Mouse (Mus musculus): ENCODE results near the gene Syt14. TPM values are rescaled to one million over a fixed set of nuclear protein-coding genes. Genes with fewer than 3 reads are reported as not detected.

Syt14 gene
- polyA plus RNA-seq, 1 experiment = 6.5 TPM

GRCm38 (mm10) chr1:192994179-192994873 is 41.2 kb downstream of the Syt14 start:
- DNase-seq (ENCODE audit: extremely low spot score in 1 of 2, low spot score in 1 of 2) = no peak

- DNase-seq (ENCODE audit: extremely low spot score in 1 of 2, low spot score in 1 of 2) = no peak
These were observed 42.1 kb downstream of the Syt14 start for GRCm38 (mm10) chr1:192993491-192993890.

- no peak for DNase-seq (ENCODE audit: extremely low spot score in 1 of 2, low spot score in 1 of 2)
These were observed 48.4 kb downstream of the Syt14 start for GRCm38 (mm10) chr1:192987203-192987602.

GRCm38 (mm10) chr1:192986481-192986880 is 49.1 kb downstream of the Syt14 start:
- DNase-seq (ENCODE audit: extremely low spot score in 1 of 2, low spot score in 1 of 2) = no peak

- DNase-seq (ENCODE audit: extremely low spot score in 1 of 2, low spot score in 1 of 2) = no peak
These were observed 51.2 kb downstream of the Syt14 start for GRCm38 (mm10) chr1:192984333-192984732.

GRCm38 (mm10) chr1:192981658-192982057 is 53.9 kb downstream of the Syt14 start:
- no peak for DNase-seq (ENCODE audit: extremely low spot score in 1 of 2, low spot score in 1 of 2)

- no peak for DNase-seq (ENCODE audit: extremely low spot score in 1 of 2, low spot score in 1 of 2)
These were observed 54.5 kb downstream of the Syt14 start for GRCm38 (mm10) chr1:192981120-192981519.

GRCm38 (mm10) chr1:192962323-192962722 is 73.3 kb downstream of the Syt14 start:
- DNase-seq (ENCODE audit: extremely low spot score in 1 of 2, low spot score in 1 of 2) = no peak

GRCm38 (mm10) chr1:192947839-192948173 is 87.8 kb downstream of the Syt14 start:
- DNase-seq (ENCODE audit: extremely low spot score in 1 of 2, low spot score in 1 of 2) = no peak

- DNase-seq (ENCODE audit: extremely low spot score in 1 of 2, low spot score in 1 of 2) = no peak
These were observed 88.3 kb downstream of the Syt14 start for GRCm38 (mm10) chr1:192947170-192947838.

- DNase-seq (ENCODE audit: extremely low spot score in 1 of 2, low spot score in 1 of 2) = no peak
These were observed 96.5 kb downstream of the Syt14 start for GRCm38 (mm10) chr1:192939033-192939432.

GRCm38 (mm10) chr1:192937956-192938355 is 97.6 kb downstream of the Syt14 start:
- DNase-seq (ENCODE audit: extremely low spot score in 1 of 2, low spot score in 1 of 2) = no peak

GRCm38 (mm10) chr1:192931797-192932196 is 103.8 kb downstream of the Syt14 start:
- no peak for DNase-seq (ENCODE audit: extremely low spot score in 1 of 2, low spot score in 1 of 2)

- DNase-seq (ENCODE audit: extremely low spot score in 1 of 2, low spot score in 1 of 2) = no peak
These were observed 123.4 kb downstream of the Syt14 start for GRCm38 (mm10) chr1:192912101-192912728.

- no peak for DNase-seq (ENCODE audit: extremely low spot score in 1 of 2, low spot score in 1 of 2)
These were observed 134.1 kb downstream of the Syt14 start for GRCm38 (mm10) chr1:192901516-192901915.

- DNase-seq (ENCODE audit: extremely low spot score in 1 of 2, low spot score in 1 of 2) = no peak
These were observed 134.7 kb downstream of the Syt14 start for GRCm38 (mm10) chr1:192900913-192901312.

- no peak for DNase-seq (ENCODE audit: extremely low spot score in 1 of 2, low spot score in 1 of 2)
These were observed 136.8 kb downstream of the Syt14 start for GRCm38 (mm10) chr1:192898742-192899141.

- no peak for DNase-seq (ENCODE audit: extremely low spot score in 1 of 2, low spot score in 1 of 2)
These were observed 138.4 kb downstream of the Syt14 start for GRCm38 (mm10) chr1:192897218-192897617.

GRCm38 (mm10) chr1:192896076-192896475 is 139.5 kb downstream of the Syt14 start:
- no peak for DNase-seq (ENCODE audit: extremely low spot score in 1 of 2, low spot score in 1 of 2)

- DNase-seq (ENCODE audit: extremely low spot score in 1 of 2, low spot score in 1 of 2) = no peak
These were observed 144.9 kb downstream of the Syt14 start for GRCm38 (mm10) chr1:192890716-192891115.

- DNase-seq (ENCODE audit: extremely low spot score in 1 of 2, low spot score in 1 of 2) = no peak
These were observed 152.8 kb downstream of the Syt14 start for GRCm38 (mm10) chr1:192882617-192883295.

Data from frontal cortex, adult 2 months (tissue).